Mouse (Mus musculus): ENCODE data around the gene Hes5. TPM values are rescaled to one million over a fixed set of nuclear protein-coding genes. Genes with fewer than 3 reads are reported as not detected.

The Hes5 gene
- polyA plus RNA-seq, 1 experiment from 2014 or later: 0.15 TPM

DNA sequence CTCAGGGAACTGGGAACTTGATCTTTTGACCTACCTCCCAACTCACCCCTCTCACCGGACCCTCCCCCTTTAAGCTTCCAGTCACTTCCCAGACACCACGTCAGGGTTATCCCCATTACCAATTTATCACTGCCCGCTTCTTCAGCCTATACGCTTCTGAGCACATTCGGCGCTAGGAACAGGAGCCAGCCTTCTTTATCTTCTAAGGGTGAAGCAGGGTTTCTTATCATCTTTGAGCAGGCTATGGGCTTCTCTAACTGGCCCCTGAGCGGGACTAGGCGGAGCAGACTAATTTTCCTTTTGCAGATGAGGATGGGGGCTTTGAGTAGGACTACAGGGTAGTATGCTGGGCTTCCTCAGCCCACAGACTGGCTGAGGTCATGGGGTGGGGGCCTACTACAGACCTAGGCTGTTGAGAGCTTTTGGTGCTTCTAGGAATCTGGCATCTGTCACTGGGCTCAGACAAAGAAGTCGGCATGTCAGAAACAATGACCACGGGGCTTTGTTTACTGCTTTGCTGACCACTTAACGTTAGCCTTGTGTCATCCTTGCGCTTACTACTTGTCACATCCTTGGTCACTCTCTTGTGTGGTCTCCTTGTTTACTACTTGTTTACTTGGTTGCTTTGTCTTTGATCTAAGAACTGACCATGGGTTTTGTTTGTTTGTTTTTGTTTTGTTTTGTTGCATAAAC, 32.2 kb upstream of the Hes5 start, which contains the start of gene Tnfrsf14:
Gene Tnfrsf14 (minus strand): TSS at position 169 of the 693 bp plus-strand sequence.
- Histone ChIP-seq H3K27me3 (ENCODE audit: insufficient read depth, low read length) (no peaks in the 10 kb centered on the region), H3K9me3 (ENCODE audit: low read length) (no peaks in the 10 kb centered on the region), H3K4me3 (ENCODE audit: low read depth, low read length) (peak within 1 kb of the TSS; percentile 67), H3K27ac (ENCODE audit: low read depth) (peak within 1 kb of the TSS; percentile 92), H3K36me3 (replicated peaks; ENCODE audit: insufficient read depth, low read length) (peaks cover 34% of the 10 kb centered on the region), H3K4me1 (ENCODE audit: insufficient read depth) (peaks cover 51% of the 10 kb centered on the region), H3K4me2 (ENCODE audit: low read depth, low read length) (peak within 1 kb of the TSS; percentile 77), H3K9ac (replicated peaks) (peak within 1 kb of the TSS; percentile 82)
- WGBS (ENCODE audit: insufficient replicate concordance): 26% methylated on average over 12 of the region's 12 CpGs
- ATAC-seq (peak; percentile 90), DNase-seq (peak; percentile 55)
- TF ChIP-seq CTCF (IDR thresholded peaks at IDR 0.05; ENCODE audit: low read depth): 0 out of 2 replicates have a peak, but pooled peaks have one; percentile 1
- TF ChIP-seq EP300 (IDR thresholded peaks at IDR 0.05; ENCODE audit: low read depth): peak; percentile 96

DNA sequence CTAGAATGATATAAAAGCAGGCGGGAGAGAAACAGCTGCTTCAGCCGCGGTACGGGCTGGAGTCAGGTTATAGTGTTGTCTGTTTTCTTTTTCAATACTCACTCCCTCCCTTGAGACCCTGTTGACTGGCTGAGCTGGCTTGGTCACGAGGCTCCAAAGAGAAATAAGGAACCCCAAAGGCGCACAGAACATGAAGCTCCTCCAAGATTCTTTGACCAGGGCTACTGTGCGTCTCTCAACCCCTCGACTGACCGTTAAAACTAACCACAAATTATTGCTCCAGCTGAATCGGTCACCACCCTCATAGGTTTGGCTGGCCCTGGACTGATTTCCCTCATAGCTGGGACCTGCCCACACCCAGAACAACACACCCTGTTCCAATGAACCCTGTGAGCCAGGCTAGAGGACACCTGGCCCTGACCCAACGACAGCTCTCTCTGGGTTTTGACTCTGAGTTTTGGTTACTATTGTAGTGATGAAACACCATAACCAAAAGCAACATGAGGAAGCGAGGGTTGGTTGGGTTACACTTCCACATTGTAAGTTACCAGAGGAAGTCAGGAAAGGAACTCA, 31.5 kb upstream of the Hes5 start:
- H3K9me3 ChIP-seq (ENCODE audit: low read length): no peaks in the 10 kb centered on the region
- ATAC-seq (peak; percentile 62), DNase-seq (peak; percentile 71)
- WGBS (ENCODE audit: insufficient replicate concordance): 35% methylated on average over 12 of the region's 12 CpGs
- H3K27ac ChIP-seq (ENCODE audit: low read depth): peak overlapping the region; percentile 92
- peaks cover 51% of the 10 kb centered on the region for H3K4me1 ChIP-seq (ENCODE audit: insufficient read depth)
- peaks cover 28% of the 10 kb centered on the region for H3K36me3 ChIP-seq (replicated peaks; ENCODE audit: insufficient read depth, low read length)
- H3K4me2 ChIP-seq (ENCODE audit: low read depth, low read length): peak overlapping the region; percentile 77
- TF ChIP-seq EP300 (IDR thresholded peaks at IDR 0.05; ENCODE audit: low read depth): 0 out of 2 replicates have a peak, but pooled peaks have one; percentile 38
- no peak for TF ChIP-seq CTCF (IDR thresholded peaks at IDR 0.05; ENCODE audit: low read depth)
- peak overlapping the region; percentile 82 for H3K9ac ChIP-seq (replicated peaks)
- H3K4me3 ChIP-seq (ENCODE audit: low read depth, low read length): peak overlapping the region; percentile 67
- no peaks in the 10 kb centered on the region for H3K27me3 ChIP-seq (ENCODE audit: insufficient read depth, low read length)

DNA sequence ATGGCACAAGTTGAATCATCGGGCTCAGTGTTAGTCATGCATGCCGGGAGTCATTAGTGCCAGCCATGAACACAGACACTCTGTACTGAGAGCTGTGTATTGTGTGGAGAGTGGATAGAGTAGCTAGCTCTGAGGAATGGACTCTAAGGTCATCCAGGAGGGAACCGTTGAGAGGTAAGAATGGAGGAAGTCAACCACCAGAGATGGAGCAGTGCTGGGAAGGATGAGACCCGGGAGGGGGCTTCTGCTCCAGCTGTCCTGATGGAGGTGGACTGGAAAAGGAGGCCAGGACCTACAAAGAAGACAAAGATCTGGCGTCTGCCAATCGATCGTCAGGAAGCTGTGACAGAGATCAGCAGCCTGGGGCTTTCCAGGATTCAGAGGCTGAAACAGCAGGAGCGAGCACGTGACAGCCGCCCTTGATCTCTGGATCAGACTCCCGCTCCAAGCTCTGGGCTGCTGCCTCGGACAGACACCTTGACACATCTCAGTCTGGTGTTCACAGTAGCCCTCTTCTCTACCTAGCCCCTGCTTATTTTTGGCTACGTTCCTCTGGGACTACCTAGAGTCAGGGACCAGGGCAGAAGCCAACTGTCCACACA, 27.3 kb upstream of the Hes5 start:
- ATAC-seq (no peak), DNase-seq (no peak)
- Histone ChIP-seq H3K4me1 (ENCODE audit: insufficient read depth) (peaks cover 27% of the 10 kb centered on the region), H3K9ac (replicated peaks) (no peak overlapping the region), H3K27me3 (ENCODE audit: insufficient read depth, low read length) (no peaks in the 10 kb centered on the region), H3K4me3 (ENCODE audit: low read depth, low read length) (no peak overlapping the region), H3K36me3 (replicated peaks; ENCODE audit: insufficient read depth, low read length) (no peaks in the 10 kb centered on the region), H3K9me3 (ENCODE audit: low read length) (no peaks in the 10 kb centered on the region), H3K4me2 (ENCODE audit: low read depth, low read length) (no peak overlapping the region), H3K27ac (ENCODE audit: low read depth) (no peak overlapping the region)
- TF ChIP-seq EP300 (IDR thresholded peaks at IDR 0.05; ENCODE audit: low read depth) (no peak), CTCF (IDR thresholded peaks at IDR 0.05; ENCODE audit: low read depth) (no peak)
- WGBS (ENCODE audit: insufficient replicate concordance): 67% methylated on average over 13 of the region's 13 CpGs

DNA sequence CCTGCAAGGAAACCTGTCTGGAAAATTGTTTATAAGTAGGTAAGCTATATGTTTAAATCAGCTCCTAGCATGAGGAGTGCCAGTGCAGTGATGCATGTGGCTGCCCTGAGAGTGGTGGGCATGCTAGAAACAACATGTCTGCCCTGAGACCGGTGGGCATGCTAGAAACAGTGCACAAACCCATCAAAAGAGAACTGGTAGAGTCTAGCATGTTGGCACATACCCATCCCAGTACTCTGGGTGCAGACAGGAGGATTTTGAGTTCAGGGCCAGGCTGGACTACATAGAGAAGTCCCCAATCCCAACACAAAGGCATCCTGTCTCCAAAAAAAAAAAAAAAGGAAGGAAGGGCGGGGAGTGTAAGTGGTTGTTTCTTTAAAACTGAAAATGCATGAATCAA, 25.9 kb upstream of the Hes5 start:
- H3K9me3 ChIP-seq (ENCODE audit: low read length): no peaks in the 10 kb centered on the region
- no peaks in the 10 kb centered on the region for H3K36me3 ChIP-seq (replicated peaks; ENCODE audit: insufficient read depth, low read length)
- TF ChIP-seq CTCF (IDR thresholded peaks at IDR 0.05; ENCODE audit: low read depth) (no peak), EP300 (IDR thresholded peaks at IDR 0.05; ENCODE audit: low read depth) (no peak)
- H3K27ac ChIP-seq (ENCODE audit: low read depth): no peak overlapping the region
- H3K27me3 ChIP-seq (ENCODE audit: insufficient read depth, low read length): no peaks in the 10 kb centered on the region
- H3K4me3 ChIP-seq (ENCODE audit: low read depth, low read length): no peak overlapping the region
- H3K9ac ChIP-seq (replicated peaks): no peak overlapping the region
- no peak for DNase-seq
- ATAC-seq: no peak
- no peak overlapping the region for H3K4me2 ChIP-seq (ENCODE audit: low read depth, low read length)
- peaks cover 14% of the 10 kb centered on the region for H3K4me1 ChIP-seq (ENCODE audit: insufficient read depth)
- 80% methylated on average over 2 of the region's 2 CpGs for WGBS (ENCODE audit: insufficient replicate concordance)

DNA sequence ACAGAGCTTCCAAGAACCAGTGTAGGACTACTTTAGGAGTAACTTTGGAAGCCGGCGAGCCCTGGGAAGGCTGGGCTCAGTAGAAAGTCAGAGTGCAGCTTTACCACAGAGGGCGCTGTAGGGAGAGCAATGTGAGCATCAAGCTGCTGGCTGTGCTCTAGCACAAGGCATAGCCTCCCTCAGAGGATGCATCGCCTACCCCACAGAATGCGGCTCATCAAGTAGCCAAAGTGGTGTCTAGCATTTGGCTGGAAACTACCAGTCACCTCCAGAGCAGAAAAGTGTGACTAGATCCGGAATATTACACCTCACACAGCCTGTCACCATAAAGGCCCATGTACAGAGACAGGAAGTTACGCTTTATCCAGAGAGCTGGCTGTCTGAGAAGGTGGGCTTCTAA, 24.9 kb upstream of the Hes5 start:
- TF ChIP-seq CTCF (IDR thresholded peaks at IDR 0.05; ENCODE audit: low read depth) (peak; percentile 50), EP300 (IDR thresholded peaks at IDR 0.05; ENCODE audit: low read depth) (no peak)
- Histone ChIP-seq H3K9me3 (ENCODE audit: low read length) (no peaks in the 10 kb centered on the region), H3K4me2 (ENCODE audit: low read depth, low read length) (no peak overlapping the region), H3K4me1 (ENCODE audit: insufficient read depth) (peaks cover 8% of the 10 kb centered on the region; the same call in 1 of the 2 replicates), H3K27ac (ENCODE audit: low read depth) (peak overlapping the region; percentile 51), H3K9ac (replicated peaks) (no peak overlapping the region), H3K27me3 (ENCODE audit: insufficient read depth, low read length) (no peaks in the 10 kb centered on the region), H3K36me3 (replicated peaks; ENCODE audit: insufficient read depth, low read length) (no peaks in the 10 kb centered on the region), H3K4me3 (ENCODE audit: low read depth, low read length) (no peak overlapping the region)
- DNase-seq (no peak), ATAC-seq (no peak)
- 91% methylated on average over 7 of the region's 7 CpGs for WGBS (ENCODE audit: insufficient replicate concordance)

DNA sequence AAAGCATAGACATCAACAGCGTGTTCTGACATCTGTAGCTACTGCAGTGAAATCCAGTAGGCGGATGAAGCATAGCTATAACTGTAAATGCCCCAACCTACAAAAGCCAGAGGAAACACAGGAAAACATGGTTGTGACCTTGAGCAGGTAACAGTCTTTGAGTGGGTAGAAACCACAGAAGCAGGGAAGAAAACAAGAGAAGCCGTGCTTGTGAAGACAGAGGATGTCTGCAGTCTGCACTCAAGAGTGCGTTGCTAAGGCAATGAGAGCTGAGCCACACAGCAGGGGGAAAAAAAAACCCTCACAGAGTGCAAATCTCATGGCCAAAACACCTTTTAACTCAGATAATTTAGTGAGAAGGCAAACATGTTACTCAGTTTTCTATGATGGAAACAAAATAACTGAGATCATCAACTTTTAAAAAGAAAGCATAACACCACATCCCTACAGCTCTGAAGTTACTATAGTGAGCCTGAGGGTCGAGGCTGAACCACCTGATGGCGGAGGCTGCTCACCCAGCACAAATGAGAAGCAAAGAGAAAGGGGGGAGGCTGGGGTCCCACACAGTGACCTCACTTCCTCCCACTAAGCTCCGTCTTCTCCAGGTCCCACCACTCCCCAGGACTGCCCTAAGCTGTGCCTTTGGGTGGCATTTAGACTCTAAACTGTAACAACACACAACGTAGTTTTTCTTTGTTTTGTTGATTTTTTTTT, 24.0 kb upstream of the Hes5 start:
- 63% methylated on average over 8 of the region's 8 CpGs for WGBS (ENCODE audit: insufficient replicate concordance)
- H3K36me3 ChIP-seq (replicated peaks; ENCODE audit: insufficient read depth, low read length): no peaks in the 10 kb centered on the region
- no peaks in the 10 kb centered on the region for H3K27me3 ChIP-seq (ENCODE audit: insufficient read depth, low read length)
- no peak overlapping the region for H3K4me3 ChIP-seq (ENCODE audit: low read depth, low read length)
- no peaks in the 10 kb centered on the region for H3K9me3 ChIP-seq (ENCODE audit: low read length)
- no peak for TF ChIP-seq EP300 (IDR thresholded peaks at IDR 0.05; ENCODE audit: low read depth)
- peaks cover 8% of the 10 kb centered on the region; the same call in 1 of the 2 replicates for H3K4me1 ChIP-seq (ENCODE audit: insufficient read depth)
- no peak for DNase-seq
- no peak overlapping the region for H3K27ac ChIP-seq (ENCODE audit: low read depth)
- no peak for ATAC-seq
- no peak overlapping the region for H3K9ac ChIP-seq (replicated peaks)
- no peak overlapping the region for H3K4me2 ChIP-seq (ENCODE audit: low read depth, low read length)

All from liver, postnatal 0 days (tissue).